Mouse (Mus musculus) CH12.LX (cell line): ENCODE results near the gene Pigt. TPM values are rescaled to one million over a fixed set of nuclear protein-coding genes. Genes with fewer than 3 reads are reported as not detected.

Experiments used
- DNase-seq: peaks from one replicate; pipeline ENCODE4 v3.0.0-alpha.2; 2013; ENCODE audit errors: extremely low read depth
- H3K27ac ChIP-seq: 2 replicates; pipeline ENCODE4 v1.5.1; 2012; ENCODE audit warnings: low read depth, mild to moderate bottlenecking, control low read depth, moderate library complexity; ENCODE audit not compliant: insufficient read depth
- H3K27me3 ChIP-seq: replicated peaks from 2 replicates; pipeline ENCODE3; 2012; ENCODE audit warnings: inconsistent platforms
- H3K36me3 ChIP-seq, 2 experiments: replicated peaks in 1 of 2; 2 replicates each; pipeline versions ENCODE3 to v1.6.1; 2012; ENCODE audit warnings: inconsistent platforms in 1 of 2, low read length in 1 of 2, mild to moderate bottlenecking in 1 of 2, mixed read lengths in 1 of 2, moderate library complexity in 1 of 2; ENCODE audit not compliant: control insufficient read depth in 1 of 2, insufficient read depth in 1 of 2
- H3K4me1 ChIP-seq, 2 experiments: 2 replicates each; pipeline ENCODE4 v1.6.1; 2012; ENCODE audit warnings: inconsistent platforms in 1 of 2, moderate library complexity in 1 of 2; ENCODE audit not compliant: insufficient read depth in 2 of 2, control insufficient read depth in 1 of 2
- H3K4me2 ChIP-seq: 2 replicates; pipeline ENCODE4 v1.6.1; 2012; ENCODE audit warnings: low read depth, mild to moderate bottlenecking, control low read depth; ENCODE audit not compliant: poor library complexity, insufficient read depth, severe bottlenecking
- H3K4me3 ChIP-seq, 3 experiments: fragments of 150-350 bp in 1 of 3; sonication (generic) in 1 of 3; replicated peaks in 1 of 3; 2 replicates each; pipeline versions ENCODE3 to v1.5.1; 2011 to 2012; ENCODE audit warnings: low read depth in 2 of 3, low read length in 2 of 3, mild to moderate bottlenecking in 2 of 3, moderate library complexity in 2 of 3, control low read depth in 1 of 3, improper control_type of control experiment in 1 of 3, inconsistent platforms in 1 of 3, mixed read lengths in 1 of 3; ENCODE audit not compliant: poor library complexity in 1 of 3
- H3K79me2 ChIP-seq: replicated peaks from 2 replicates; pipeline ENCODE4 v1.6.1; 2012; ENCODE audit warnings: mild to moderate bottlenecking, moderate library complexity; ENCODE audit not compliant: control insufficient read depth, poor library complexity, insufficient read depth, severe bottlenecking; ENCODE audit errors: extremely low read depth
- H3K9ac ChIP-seq: 2 replicates; pipeline ENCODE4 v1.6.1; 2012; ENCODE audit warnings: low read depth, mild to moderate bottlenecking, control low read depth, moderate library complexity; ENCODE audit not compliant: insufficient read depth
- H3K9me3 ChIP-seq: replicated peaks from 2 replicates; pipeline ENCODE3; 2012; ENCODE audit warnings: low read length, inconsistent platforms, mixed read lengths
- BHLHE40 ChIP-seq: IDR thresholded peaks from 2 replicates; pipeline ENCODE4 v1.6.1; 2011; ENCODE audit warnings: mild to moderate bottlenecking, low read depth, low read length, improper control_type of control experiment
- CHD1 ChIP-seq: IDR thresholded peaks from 2 replicates; pipeline ENCODE4 v1.6.1; 2012; ENCODE audit warnings: low read depth, low read length, improper control_type of control experiment, inconsistent platforms
- CTCF ChIP-seq, 2 experiments: IDR thresholded peaks in 1 of 2; conservative IDR thresholded peaks in 1 of 2; 2 replicates each; pipeline ENCODE4 v1.5.1; 2011 to 2012; ENCODE audit warnings: low read depth in 2 of 2, low read length in 2 of 2, improper control_type of control experiment in 1 of 2, inconsistent platforms in 1 of 2, mild to moderate bottlenecking in 1 of 2, moderate library complexity in 1 of 2
- E2F4 ChIP-seq: IDR thresholded peaks from 2 replicates; pipeline ENCODE4 v1.6.1; 2011; ENCODE audit warnings: low read depth, low read length, improper control_type of control experiment; ENCODE audit not compliant: insufficient replicate concordance
- ELF1 ChIP-seq: IDR thresholded peaks from 2 replicates; pipeline ENCODE4 v1.6.1; 2014; ENCODE audit warnings: low read depth, mild to moderate bottlenecking, inconsistent platforms, low read length, improper control_type of control experiment
- EP300 ChIP-seq: IDR thresholded peaks from 2 replicates; pipeline ENCODE4 v1.6.1; 2011; ENCODE audit warnings: low read length, improper control_type of control experiment
- ETS1 ChIP-seq: conservative IDR thresholded peaks from 2 replicates; pipeline ENCODE4 v1.6.1; 2012; ENCODE audit warnings: low read depth, mild to moderate bottlenecking, inconsistent platforms, low read length, improper control_type of control experiment, moderate library complexity
- HCFC1 ChIP-seq: IDR thresholded peaks from 2 replicates; pipeline ENCODE4 v1.6.1; 2012; ENCODE audit warnings: low read depth, mild to moderate bottlenecking, inconsistent platforms, low read length, improper control_type of control experiment
- IRF4 ChIP-seq: IDR thresholded peaks from 2 replicates; pipeline ENCODE4 v1.6.1; 2014; ENCODE audit warnings: low read depth, mild to moderate bottlenecking, inconsistent platforms, low read length, improper control_type of control experiment
- JUN ChIP-seq: IDR thresholded peaks from 2 replicates; pipeline ENCODE4 v1.6.1; 2011; ENCODE audit warnings: low read depth, mild to moderate bottlenecking, low read length, improper control_type of control experiment, moderate library complexity; ENCODE audit not compliant: insufficient read depth
- KAT2A ChIP-seq: IDR thresholded peaks from 2 replicates; pipeline ENCODE4 v1.6.1; 2012; ENCODE audit warnings: low read length, improper control_type of control experiment, inconsistent platforms; ENCODE audit not compliant: insufficient replicate concordance
- MAX ChIP-seq: IDR thresholded peaks from 2 replicates; pipeline ENCODE4 v1.6.1; 2011; ENCODE audit warnings: low read length, improper control_type of control experiment
- MAZ ChIP-seq: IDR thresholded peaks from 2 replicates; pipeline ENCODE4 v1.6.1; 2012; ENCODE audit warnings: low read depth, mild to moderate bottlenecking, inconsistent platforms, low read length, improper control_type of control experiment, moderate library complexity
- MEF2A ChIP-seq: IDR thresholded peaks from 2 replicates; pipeline ENCODE4 v1.6.1; 2014; ENCODE audit warnings: low read depth, mild to moderate bottlenecking, inconsistent platforms, low read length, improper control_type of control experiment, borderline replicate concordance
- MXI1 ChIP-seq: IDR thresholded peaks from 2 replicates; pipeline ENCODE4 v1.6.1; 2011; ENCODE audit warnings: mild to moderate bottlenecking, low read depth, low read length, improper control_type of control experiment
- MYC ChIP-seq: IDR thresholded peaks from 2 replicates; pipeline ENCODE4 v1.6.1; 2011; ENCODE audit warnings: low read depth, mild to moderate bottlenecking, improper control_type of control experiment, low read length
- NELFE ChIP-seq: IDR thresholded peaks from 2 replicates; pipeline ENCODE4 v1.6.1; 2011; ENCODE audit warnings: low read depth, low read length, improper control_type of control experiment
- NRF1 ChIP-seq: IDR thresholded peaks from 2 replicates; pipeline ENCODE4 v1.6.1; 2014; ENCODE audit warnings: low read depth, mild to moderate bottlenecking, inconsistent platforms, low read length, improper control_type of control experiment, moderate library complexity
- PAX5 ChIP-seq: IDR thresholded peaks from 2 replicates; pipeline ENCODE4 v1.6.1; 2012; ENCODE audit warnings: low read length, inconsistent platforms, mixed read lengths
- POLR2A ChIP-seq: IDR thresholded peaks from 2 replicates; pipeline ENCODE4 v1.6.1; 2011; ENCODE audit warnings: low read depth, mild to moderate bottlenecking, improper control_type of control experiment, low read length
- POLR2AphosphoS2 ChIP-seq: IDR thresholded peaks from 2 replicates; pipeline ENCODE4 v1.6.1; 2011; ENCODE audit warnings: low read depth, low read length, improper control_type of control experiment
- RAD21 ChIP-seq: IDR thresholded peaks from 2 replicates; pipeline ENCODE4 v1.6.1; 2011; ENCODE audit warnings: low read depth, mild to moderate bottlenecking, low read length, improper control_type of control experiment, moderate library complexity
- RCOR1 ChIP-seq: conservative IDR thresholded peaks from 2 replicates; pipeline ENCODE4 v1.6.1; 2012; ENCODE audit warnings: low read depth, mild to moderate bottlenecking, inconsistent platforms, low read length, improper control_type of control experiment
- SMC3 ChIP-seq: IDR thresholded peaks from 2 replicates; pipeline ENCODE4 v1.6.1; 2011; ENCODE audit warnings: low read depth, low read length, improper control_type of control experiment
- TBP ChIP-seq: conservative IDR thresholded peaks from 2 replicates; pipeline ENCODE4 v1.6.1; 2011; ENCODE audit warnings: low read depth, low read length, improper control_type of control experiment
- TCF12 ChIP-seq: IDR thresholded peaks from 2 replicates; pipeline ENCODE4 v1.6.1; 2014; ENCODE audit warnings: low read depth, mild to moderate bottlenecking, inconsistent platforms, low read length, improper control_type of control experiment
- UBTF ChIP-seq: IDR thresholded peaks from 2 replicates; pipeline ENCODE4 v1.6.1; 2012; ENCODE audit warnings: low read depth, mild to moderate bottlenecking, inconsistent platforms, low read length, improper control_type of control experiment, moderate library complexity
- USF2 ChIP-seq: conservative IDR thresholded peaks from 2 replicates; pipeline ENCODE4 v1.6.1; 2011; ENCODE audit warnings: low read depth, low read length, improper control_type of control experiment
- ZC3H11A ChIP-seq: IDR thresholded peaks from 2 replicates; pipeline ENCODE4 v1.6.1; 2012; ENCODE audit warnings: low read depth, mild to moderate bottlenecking, inconsistent platforms, low read length, improper control_type of control experiment
- ZKSCAN1 ChIP-seq: IDR thresholded peaks from 2 replicates; pipeline ENCODE4 v1.6.1; 2012; ENCODE audit warnings: low read depth, inconsistent platforms, low read length, improper control_type of control experiment, borderline replicate concordance
- ZNF384 ChIP-seq: IDR thresholded peaks from 2 replicates; pipeline ENCODE4 v1.6.1; 2012; ENCODE audit warnings: low read depth, low read length, improper control_type of control experiment, inconsistent platforms
- dilution Hi-C: fragments of 300-500 bp; cut with MboI; formaldehyde crosslinking; loops from 2 replicates; pipeline ENCODE4 v1.14.3; 2020; ENCODE audit warnings: low sequenced_read_pairs; ENCODE audit not compliant: extremely low pct_unique_long_range_greater_than_20kb, extremely low pct_ligation_motif_present
- in situ Hi-C: fragments of 300-500 bp; cut with MboI; formaldehyde crosslinking; loops from 3 replicates; pipeline ENCODE4 v1.14.3; 2019; ENCODE audit warnings: low sequenced_read_pairs, low pct_ligation_motif_present, low pct_unique_long_range_greater_than_20kb, mixed read lengths
- polyA plus RNA-seq: library from polyadenylated mRNA; unstranded; fragments of >175 nt; gene quantifications from 2 replicates; pipeline ENCODE4 v1.2.1, GENCODE M21; 2012; ENCODE audit warnings: low read depth; ENCODE audit not compliant: insufficient read length
- total RNA-seq, 2 experiments: library from RNA; depleted of rRNA; stranded (reverse); fragments of 300-350 nt in 1 of 2; fragments of >200 nt in 1 of 2; gene quantifications; 2 replicates each; pipeline ENCODE4 v1.2.3; 2012 to 2014

The Pigt gene
- total and polyA plus RNA-seq, 3 experiments: 14.0 to 91.8 (median 39.2) TPM

GRCm38 (mm10) chr2:164456413-164456812 is 40.9 kb upstream of the Pigt start:
- peak overlapping the region; percentile 66 to 84 (median 69) for H3K4me3 ChIP-seq
- peaks cover 3% of the 10 kb centered on the region; the same call in 1 of the 2 replicates for H3K79me2 ChIP-seq
- peaks cover 7 to 21% of the 10 kb centered on the region in 2 experiments for H3K4me1 ChIP-seq
- H3K36me3 ChIP-seq: peaks cover 3 to 5% of the 10 kb centered on the region in 2 experiments
- dilution Hi-C loops: no loop called here
- in situ Hi-C loops: loop anchor here (5.0 kb wide), 1 partner anchor 34 kb away; no protein-coding TSS in a partner anchor
- peaks cover 17% of the 10 kb centered on the region for H3K27me3 ChIP-seq
- TF ChIP-seq IRF4: no peak
- TF ChIP-seq TCF12: no peak
- no peak for TF ChIP-seq KAT2A
- peak overlapping the region; percentile 34; the same call in 1 of the 2 replicates for H3K4me2 ChIP-seq
- no peak overlapping the region; the same call in 1 of the 2 replicates for H3K27ac ChIP-seq
- DNase-seq: no peak
- peak overlapping the region; percentile 36; the same call in 1 of the 2 replicates for H3K9ac ChIP-seq
- peaks cover 2% of the 10 kb centered on the region for H3K9me3 ChIP-seq

- peak within 1 kb of the TSS; percentile 43 for H3K27ac ChIP-seq
- H3K4me2 ChIP-seq: peak within 1 kb of the TSS; percentile 53
- peak within 1 kb of the TSS; percentile 66 to 84 (median 69) for H3K4me3 ChIP-seq
- DNase-seq: peak; percentile 73
- dilution Hi-C loops (no loop called here), in situ Hi-C loops (loop anchor here (5.0 kb wide), 1 partner anchor 35 kb away; no protein-coding TSS in a partner anchor)
- H3K36me3 ChIP-seq: peaks cover 3 to 5% of the 10 kb centered on the region in 2 experiments
- peaks cover 8% of the 10 kb centered on the region for H3K79me2 ChIP-seq
- H3K4me1 ChIP-seq: peaks cover 7 to 24% of the 10 kb centered on the region in 2 experiments
- H3K9me3 ChIP-seq: peaks cover 2% of the 10 kb centered on the region
- H3K27me3 ChIP-seq: peaks cover 12% of the 10 kb centered on the region
- H3K9ac ChIP-seq: peak within 1 kb of the TSS; percentile 83
- peak; percentile 43; the same call in 1 of the 2 replicates for TF ChIP-seq MYC
- TF ChIP-seq ETS1: peak; percentile 48; the same call in 1 of the 2 replicates
- TF ChIP-seq KAT2A: peak; percentile 76; the same call in 1 of the 2 replicates
- TF ChIP-seq JUN: no peak
- TF ChIP-seq RAD21: peak; percentile 10
- peak; percentile 73; the same call in 1 of the 2 replicates for TF ChIP-seq TCF12
- no peak for TF ChIP-seq USF2
- peak; percentile 46; the same call in 1 of the 2 replicates for TF ChIP-seq MAX
- TF ChIP-seq TBP: peak; percentile 85; the same call in 1 of the 2 replicates
- TF ChIP-seq CHD1: no peak
- peak in 1 of 2 experiments; percentile 45; a peak in 2 of 4 replicates for TF ChIP-seq CTCF (conservative IDR thresholded peaks at IDR 0.05 in 1 of 2, IDR thresholded peaks at IDR 0.05 in 1 of 2; ENCODE audit: low read depth in 2 of 2, low read length in 2 of 2)
- peak; percentile 67 for TF ChIP-seq POLR2A
- no peak for TF ChIP-seq MAZ
- peak; percentile 65; the same call in 1 of the 2 replicates for TF ChIP-seq RCOR1
- TF ChIP-seq MEF2A: peak; percentile 15; the same call in 1 of the 2 replicates
- no peak for TF ChIP-seq EP300
- no peak for TF ChIP-seq ZC3H11A
- TF ChIP-seq ZKSCAN1: no peak
- TF ChIP-seq IRF4: peak; percentile 73
- TF ChIP-seq PAX5: no peak
- peak; percentile 52 for TF ChIP-seq NELFE
- peak; percentile 42; the same call in 1 of the 2 replicates for TF ChIP-seq ELF1
- peak; percentile 30 for TF ChIP-seq SMC3
- TF ChIP-seq HCFC1: peak; percentile 86
- peak; percentile 44; the same call in 1 of the 2 replicates for TF ChIP-seq POLR2AphosphoS2
- no peak for TF ChIP-seq MXI1
- no peak for TF ChIP-seq NRF1
- TF ChIP-seq E2F4: no peak
- TF ChIP-seq BHLHE40: 0 out of 2 replicates have a peak, but pooled peaks have one; percentile 42
- TF ChIP-seq UBTF: no peak
- TF ChIP-seq ZNF384: no peak
Measured at GRCm38 (mm10) chr2:164456864-164457300, 40.4 kb upstream of the Pigt start, which contains the start of gene Sys1. TSS of gene Sys1 (plus strand) at chr2:164456964.
